Mouse (Mus musculus) left cerebral cortex, adult 2 months (tissue): ENCODE measurements around the gene Zfp740. TPM values are rescaled to one million over a fixed set of nuclear protein-coding genes. Genes with fewer than 3 reads are reported as not detected.

Experiments used
- DNase-seq, 2 experiments: peaks; one replicate each; pipeline ENCODE4 v3.0.0; 2021 to 2022; ENCODE audit warnings: low spot score in 2 of 2, mixed read lengths in 1 of 2; ENCODE audit errors: extremely low spot score in 1 of 2
- H3K27ac ChIP-seq: fragments of 200-600 bp; 2 replicates; pipeline ENCODE4 v1.8.1; 2022
- H3K4me3 ChIP-seq: fragments of 200-600 bp; 2 replicates; pipeline ENCODE4 v1.8.1; 2022
- CTCF ChIP-seq: fragments of 200-600 bp; IDR thresholded peaks from 2 replicates; pipeline ENCODE4 v1.8.1; 2022; ENCODE audit warnings: antibody characterized with exemption, mild to moderate bottlenecking, moderate library complexity
- intact Hi-C: fragments of 180-260 bp; cut with DNase I; formaldehyde crosslinking; loops from one replicate; pipeline ENCODE4 v1.15.1; 2025
- total RNA-seq, 2 experiments: library from RNA; stranded (reverse); gene quantifications; 2 replicates each; pipeline ENCODE4 v1.2.3; 2021

Zfp740 gene
- total RNA-seq, 2 experiments from 2014 or later, result 69.6 to 72.4 TPM

DNA sequence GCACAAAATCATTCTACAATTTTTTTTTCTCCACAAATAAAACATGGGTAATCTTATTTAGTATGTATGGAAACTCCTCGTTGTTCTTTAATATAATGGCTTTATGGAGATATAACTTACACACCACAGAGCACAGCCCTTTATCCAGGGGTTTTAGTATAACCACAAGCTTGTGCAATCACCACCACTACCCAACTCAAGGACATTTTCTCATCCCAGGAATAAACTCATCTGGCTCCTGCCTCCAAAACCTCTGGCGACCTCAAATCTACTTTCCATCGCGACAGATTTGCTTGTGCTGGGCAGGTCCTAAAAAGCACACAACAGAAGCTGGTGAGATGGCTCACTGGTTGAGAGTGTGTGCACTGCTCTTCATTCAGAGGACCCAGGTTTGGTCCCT is 9.4 kb upstream of the Zfp740 start:
- no peak for TF ChIP-seq CTCF
- Histone ChIP-seq H3K4me3 (no peak overlapping the region), H3K27ac (no peak overlapping the region)
- DNase-seq, result no peak
- intact Hi-C loops, result no loop called here

- Histone ChIP-seq H3K4me3 (no peak overlapping the region), H3K27ac (no peak overlapping the region)
- intact Hi-C loops, result no loop called here
- DNase-seq, result no peak
- TF ChIP-seq CTCF, result no peak
These were observed 8.6 kb upstream of the Zfp740 start for GRCm38 (mm10) chr15:102194439-102194838.

GRCm38 (mm10) chr15:102195373-102195772 is 7.7 kb upstream of the Zfp740 start:
- Histone ChIP-seq H3K4me3 (no peak overlapping the region), H3K27ac (no peak overlapping the region)
- intact Hi-C loops, result no loop called here
- TF ChIP-seq CTCF, result no peak
- DNase-seq, result no peak

- intact Hi-C loops, result no loop called here
- TF ChIP-seq CTCF, result no peak
- Histone ChIP-seq H3K27ac (no peak overlapping the region), H3K4me3 (no peak overlapping the region)
- no peak for DNase-seq
These were observed 4.2 kb upstream of the Zfp740 start for GRCm38 (mm10) chr15:102198841-102199240.

GRCm38 (mm10) chr15:102203835-102204381 is 859 bp downstream of the Zfp740 start:
- Histone ChIP-seq H3K27ac (peak overlapping the region; percentile 98), H3K4me3 (peak overlapping the region; percentile 81)
- intact Hi-C loops, result no loop called here
- TF ChIP-seq CTCF, result no peak
- DNase-seq, result peak; percentile 70 to 74

DNA sequence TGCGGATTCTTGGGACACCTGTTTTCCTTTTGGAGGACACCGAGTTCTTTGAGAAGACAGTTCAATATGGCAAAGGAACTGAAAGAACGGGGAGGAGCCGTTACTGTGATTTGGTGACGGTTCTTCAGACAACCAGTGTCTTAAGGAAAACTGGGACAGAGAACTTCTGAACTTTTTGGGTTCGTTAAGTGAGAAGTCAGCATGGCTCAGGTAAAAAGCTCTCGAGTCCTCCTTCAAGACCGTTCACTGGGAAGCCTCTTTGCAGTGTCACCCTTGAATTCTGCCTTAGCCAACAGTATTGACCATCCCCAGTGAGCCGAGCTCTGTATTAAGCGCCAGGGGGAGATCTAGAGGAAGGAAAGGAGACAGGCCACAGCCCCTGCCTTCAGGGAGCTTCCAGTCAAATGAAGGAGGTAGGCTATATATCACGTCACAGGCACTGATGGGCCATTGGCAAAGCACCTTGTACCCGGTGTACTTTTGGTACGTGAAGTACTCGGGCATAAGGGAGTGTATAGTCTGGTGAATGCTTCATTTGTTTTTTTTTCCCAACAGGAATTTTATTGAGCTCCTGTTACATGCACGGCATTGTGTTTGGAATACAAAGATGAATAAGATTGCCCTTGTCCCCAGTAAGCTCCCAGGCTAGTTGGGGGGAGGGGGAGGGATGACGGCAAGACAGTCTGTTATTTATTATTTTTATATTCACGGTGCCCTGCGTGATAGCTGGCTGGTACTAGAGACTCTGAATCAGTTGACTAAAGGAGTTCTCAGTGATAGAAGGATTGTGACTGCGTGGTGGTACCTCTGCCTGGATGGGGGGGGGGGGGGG is 1.8 kb downstream of the Zfp740 start, which contains the start of gene Csad:
Gene Csad (minus strand): TSS at position 51 of the 832 bp plus-strand sequence.
- peak within 1 kb of the TSS; percentile 98 for H3K27ac ChIP-seq
- intact Hi-C loops, result no loop called here
- H3K4me3 ChIP-seq, result peak within 1 kb of the TSS; percentile 81
- TF ChIP-seq CTCF, result no peak
- no peak for DNase-seq

- DNase-seq, result peak in 1 of 2 experiments; percentile 43
- intact Hi-C loops, result no loop called here
- H3K27ac ChIP-seq, result 0 out of 2 replicates have a peak overlapping the region, but pooled peaks have one; percentile 45
- peak overlapping the region; percentile 29 for H3K4me3 ChIP-seq
- no peak for TF ChIP-seq CTCF
These were observed 2.7 kb downstream of the Zfp740 start for GRCm38 (mm10) chr15:102205779-102206178.

DNA sequence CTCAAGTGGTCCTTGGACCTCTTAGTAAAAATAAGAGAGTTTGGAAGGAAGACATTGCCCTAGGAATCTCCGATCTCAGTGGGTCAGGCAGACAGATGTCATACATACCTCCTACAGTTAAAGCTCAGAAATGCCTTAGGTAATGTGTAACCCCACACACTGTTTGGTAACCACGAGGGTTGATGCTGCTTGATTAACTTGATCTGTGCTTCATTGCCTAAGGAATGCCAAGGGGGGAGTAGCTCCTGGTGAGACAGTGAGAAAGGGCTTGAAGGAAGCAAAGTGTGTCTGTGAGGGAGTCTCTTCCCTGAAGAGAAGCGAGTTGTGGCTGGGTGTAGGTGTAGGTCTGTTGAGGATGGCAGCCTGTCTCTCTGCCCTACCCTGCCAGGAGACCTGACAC is 4.3 kb downstream of the Zfp740 start:
- TF ChIP-seq CTCF, result no peak
- intact Hi-C loops, result no loop called here
- Histone ChIP-seq H3K27ac (no peak overlapping the region), H3K4me3 (no peak overlapping the region)
- DNase-seq, result no peak

- no peak for TF ChIP-seq CTCF
- DNase-seq, result no peak
- Histone ChIP-seq H3K4me3 (no peak overlapping the region), H3K27ac (no peak overlapping the region)
- intact Hi-C loops, result no loop called here
These were observed 5.1 kb downstream of the Zfp740 start for GRCm38 (mm10) chr15:102208092-102208561.

DNA sequence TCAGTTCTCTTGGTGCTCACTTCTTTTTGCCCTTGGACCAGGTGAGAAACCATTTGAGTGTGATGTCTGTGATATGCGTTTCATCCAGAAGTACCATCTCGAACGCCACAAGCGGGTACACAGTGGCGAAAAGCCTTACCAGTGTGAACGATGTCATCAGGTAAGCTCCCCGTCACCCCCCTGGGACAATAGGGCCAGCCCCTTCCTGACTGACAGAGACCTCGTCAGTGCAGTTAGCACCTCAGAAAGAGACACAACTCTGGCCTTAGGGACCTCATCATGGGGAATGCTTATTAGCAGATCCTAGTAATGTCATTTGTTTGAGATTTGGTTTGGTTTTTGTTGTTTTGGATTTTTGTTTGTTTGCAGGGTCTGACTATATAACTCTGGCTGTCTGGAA is 6.1 kb downstream of the Zfp740 start:
- Histone ChIP-seq H3K27ac (no peak overlapping the region), H3K4me3 (no peak overlapping the region)
- intact Hi-C loops, result no loop called here
- TF ChIP-seq CTCF, result no peak
- no peak for DNase-seq

GRCm38 (mm10) chr15:102210816-102211215 is 7.8 kb downstream of the Zfp740 start:
- no peak for TF ChIP-seq CTCF
- intact Hi-C loops, result no loop called here
- Histone ChIP-seq H3K27ac (no peak overlapping the region), H3K4me3 (no peak overlapping the region)
- no peak for DNase-seq

GRCm38 (mm10) chr15:102211895-102212294 is 8.8 kb downstream of the Zfp740 start:
- Histone ChIP-seq H3K27ac (no peak overlapping the region), H3K4me3 (no peak overlapping the region)
- intact Hi-C loops, result no loop called here
- TF ChIP-seq CTCF, result no peak
- no peak for DNase-seq
